Mouse (Mus musculus) MN1 (cell line): ENCODE measurements around the gene Klk9.

Source experiments
- DNase-seq: peaks from one replicate; pipeline ENCODE4 v3.0.0-alpha.2; 2016; ENCODE audit warnings: low spot score

The Klk9 gene

DNA sequence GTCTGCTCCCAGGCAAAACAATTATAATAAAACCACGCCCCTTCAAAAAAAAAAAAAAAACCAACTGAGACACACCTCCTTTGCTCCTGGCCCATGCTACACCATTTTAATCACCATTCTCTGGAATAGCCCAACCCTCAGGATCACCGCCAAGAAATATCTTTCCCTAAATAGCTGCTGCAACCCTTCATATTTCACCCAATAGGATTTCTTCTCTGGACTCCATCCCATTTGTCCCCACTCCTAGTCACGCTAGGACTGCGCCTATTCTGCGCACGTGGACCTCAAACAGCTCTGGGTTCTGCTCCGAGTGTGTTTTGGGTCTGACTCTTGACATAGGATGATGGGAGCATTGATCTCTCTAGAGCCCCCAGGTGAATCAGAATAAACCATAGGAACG is 4.7 kb downstream of the Klk9 start:
- no peak for DNase-seq

DNA sequence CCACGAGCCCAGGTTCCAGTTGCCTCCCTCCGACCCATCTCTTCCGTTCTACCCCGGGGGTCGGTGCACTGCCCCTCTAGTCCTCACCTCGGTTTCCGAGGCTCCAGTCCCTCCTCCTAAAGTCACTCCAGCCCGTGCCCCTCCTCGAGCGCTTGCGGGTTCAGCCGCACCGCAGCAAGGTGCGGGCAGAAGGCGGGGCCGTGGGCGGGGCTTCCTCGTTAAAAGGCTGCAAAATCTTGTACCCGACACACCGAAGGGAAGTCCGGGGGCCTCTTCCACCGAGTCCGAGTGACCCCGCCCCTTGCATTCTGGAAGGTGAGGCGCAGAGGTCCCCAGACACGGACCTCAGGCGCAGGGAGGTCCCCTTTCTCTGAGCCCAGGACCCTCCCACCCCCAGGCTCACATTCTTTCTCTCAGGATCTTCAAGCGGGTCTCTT is 5.7 kb downstream of the Klk9 start, which contains the start of gene Klk8:
Gene Klk8, plus strand, starts transcription at position 245 of the 437 bp plus-strand sequence.
- DNase-seq: no peak

GRCm38 (mm10) chr7:43797844-43798462 is 6.3 kb downstream of the Klk9 start:
- DNase-seq: no peak

DNA sequence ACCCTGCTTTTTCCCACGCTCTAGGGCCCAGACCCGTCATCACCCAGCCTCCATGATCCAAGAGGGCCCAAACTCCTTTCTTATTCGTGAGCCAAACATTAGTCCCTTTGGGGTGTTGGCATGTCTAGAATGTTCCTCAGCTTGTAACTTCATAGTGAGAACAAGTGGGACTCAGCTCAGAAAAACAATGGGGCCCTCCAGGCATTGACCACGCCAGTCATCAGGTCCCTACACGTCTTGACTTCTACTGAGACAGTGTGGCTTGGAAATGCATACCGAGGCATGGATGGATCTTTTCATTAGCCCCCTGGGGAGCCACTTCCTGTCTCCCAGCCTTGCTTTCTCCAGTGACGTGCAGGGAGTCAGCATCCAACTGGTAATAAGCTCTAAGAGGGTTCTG is 8.2 kb downstream of the Klk9 start:
- no peak for DNase-seq

GRCm38 (mm10) chr7:43810994-43811393 is 19.3 kb downstream of the Klk9 start, which contains the start of gene Klk7:
TSS of gene Klk7 (plus strand) at chr7:43811294.
- no peak for DNase-seq

- DNase-seq: no peak
These were observed 23.5 kb downstream of the Klk9 start for GRCm38 (mm10) chr7:43815211-43815610.

DNA sequence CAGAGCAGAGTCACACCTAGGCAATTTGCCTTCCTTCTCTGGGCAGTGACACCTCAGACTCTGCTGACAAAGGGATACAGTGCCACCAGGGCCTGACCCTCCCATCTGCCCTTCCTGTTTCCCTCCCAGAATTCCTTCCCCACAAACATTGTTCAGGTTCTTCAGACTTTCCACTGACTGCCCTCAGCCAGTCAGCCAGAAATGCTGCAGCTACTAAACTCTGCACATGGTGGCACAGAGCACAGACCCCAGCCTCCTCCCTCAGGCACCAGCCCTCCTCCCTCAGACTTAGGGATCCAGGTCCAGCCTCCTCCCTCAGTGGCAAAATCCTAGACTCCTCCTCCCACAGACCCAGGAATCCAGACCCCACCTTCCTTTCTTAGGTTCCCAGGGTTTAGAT is 25.1 kb downstream of the Klk9 start:
- DNase-seq: no peak

DNA sequence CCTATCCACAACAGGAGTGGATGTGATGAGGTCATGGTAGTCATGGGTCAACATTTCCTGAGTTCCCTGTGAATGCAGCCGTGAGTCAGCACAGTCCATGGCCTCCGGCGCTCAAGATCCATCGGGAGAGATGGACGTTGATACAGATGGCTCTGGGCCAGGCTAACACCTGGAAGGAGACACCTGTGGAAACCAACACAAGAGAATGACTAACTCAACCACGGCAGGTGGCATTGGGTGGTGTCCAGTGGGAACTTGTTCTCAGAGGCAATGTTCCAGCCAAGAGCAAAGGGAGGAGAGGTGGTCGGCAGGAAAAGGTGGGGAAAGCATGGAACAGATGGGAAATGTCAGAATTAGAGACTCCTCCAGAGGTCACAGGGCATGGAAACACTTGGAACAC is 29.9 kb downstream of the Klk9 start:
- DNase-seq: no peak

- no peak for DNase-seq
These were observed 32.5 kb downstream of the Klk9 start, which contains the start of gene Klk6 for GRCm38 (mm10) chr7:43824199-43824598. TSS of gene Klk6 (plus strand) at chr7:43824499.

- no peak for DNase-seq
These were observed 34.4 kb downstream of the Klk9 start for GRCm38 (mm10) chr7:43826056-43826455.

DNA sequence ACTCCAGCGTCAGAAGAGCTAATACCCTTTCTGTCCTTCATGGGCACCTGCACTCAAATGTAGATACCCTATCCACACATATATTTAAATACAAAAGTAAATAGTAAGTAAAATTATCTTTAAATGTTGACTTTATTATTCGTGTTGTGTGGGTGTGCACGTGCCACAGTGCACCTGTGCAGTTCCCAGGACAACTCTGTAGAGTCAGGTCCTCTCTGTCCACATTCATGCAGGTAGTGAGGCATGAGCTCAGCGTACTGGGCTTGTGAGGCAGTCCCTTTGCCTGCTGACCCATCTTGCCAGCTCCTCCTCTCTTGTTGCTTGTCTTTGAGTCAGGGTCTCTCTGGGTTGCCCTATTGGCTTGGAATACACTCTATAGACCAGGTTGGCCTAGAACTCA is 36.0 kb downstream of the Klk9 start:
- DNase-seq: no peak

- no peak for DNase-seq
These were observed 37.3 kb downstream of the Klk9 start for GRCm38 (mm10) chr7:43829006-43829405.

GRCm38 (mm10) chr7:43841701-43842100 is 50.0 kb downstream of the Klk9 start, which contains the start of gene Klk5:
TSS of gene Klk5 (plus strand) at chr7:43841971.
- no peak for DNase-seq

- DNase-seq: no peak
These were observed 52.1 kb downstream of the Klk9 start for GRCm38 (mm10) chr7:43843801-43844200.
